Mouse (Mus musculus) heart, adult 2 months (tissue): ENCODE measurements around the gene Polr3c.

Experiments used
- CTCF ChIP-seq: fragments of 200-600 bp; IDR thresholded peaks from 2 replicates; pipeline ENCODE4 v1.8.1; 2022; ENCODE audit warnings: antibody characterized with exemption, mild to moderate bottlenecking, moderate library complexity
- EP300 ChIP-seq: fragments of 200-500 bp; IDR thresholded peaks from 2 replicates; pipeline ENCODE4 v1.6.1; 2011; ENCODE audit warnings: low read depth, low read length, control low read depth; ENCODE audit not compliant: insufficient read depth
- POLR2A ChIP-seq: fragments of 200-500 bp; IDR thresholded peaks from 2 replicates; pipeline ENCODE4 v1.6.1; 2011; ENCODE audit warnings: mild to moderate bottlenecking, low read depth, low read length, control low read depth; ENCODE audit not compliant: insufficient read depth

GRCm38 (mm10) chr3:96696198-96696765 is 31.1 kb downstream of the Polr3c start, which contains the start of gene Pias3:
- no peak for TF ChIP-seq CTCF
- peak; percentile 80 for TF ChIP-seq POLR2A
- no peak for TF ChIP-seq EP300
